Mouse (Mus musculus): ENCODE measurements around the gene Sik1.

- TF ChIP-seq CTCF (IDR thresholded peaks at IDR 0.05; ENCODE audit: borderline replicate concordance, control insufficient read depth, extremely low read depth, insufficient read depth, low read length, poor library complexity) (no peak), POLR2A (IDR thresholded peaks at IDR 0.05; ENCODE audit: control insufficient read depth, extremely low read depth, insufficient read depth, low read length, poor library complexity) (no peak)
Observed at GRCm38 (mm10) chr17:31864666-31865450, 9.3 kb upstream of the Sik1 start.

Measured in thymus, adult 2 months (tissue).